Mouse (Mus musculus) embryonic facial prominence, embryonic 14.5 days (tissue): Measurements from ENCODE around the gene Dctn2. TPM values are rescaled to one million over a fixed set of nuclear protein-coding genes. Genes with fewer than 3 reads are reported as not detected.

Experiments
- ATAC-seq: fragments of 200-750 bp; cut with Nextera tagmentation; 2 replicates; pipeline ENCODE4 v1.8.0; 2017; ENCODE audit warnings: low read depth, moderate number of reproducible peaks, moderate TSS enrichment
- DNase-seq: peaks from one replicate; pipeline ENCODE4 v3.0.0-alpha.2; 2015; ENCODE audit warnings: low spot score
- H3K27ac ChIP-seq: fragments of 300-500 bp; sonication (generic); replicated peaks from 2 replicates; pipeline ENCODE4 v1.5.1; 2014; ENCODE audit warnings: low read depth, mild to moderate bottlenecking, low read length, moderate library complexity
- H3K27me3 ChIP-seq: fragments of 300-500 bp; sonication (generic); replicated peaks from 2 replicates; pipeline ENCODE4 v1.6.1; 2014; ENCODE audit warnings: low read length; ENCODE audit not compliant: control insufficient read depth, insufficient read depth
- H3K36me3 ChIP-seq: fragments of 300-500 bp; sonication (generic); 2 replicates; pipeline ENCODE4 v1.6.1; 2014; ENCODE audit warnings: low read length, mixed read lengths; ENCODE audit not compliant: control insufficient read depth, insufficient read depth
- H3K4me1 ChIP-seq: fragments of 300-500 bp; sonication (generic); 2 replicates; pipeline ENCODE4 v1.6.1; 2014; ENCODE audit warnings: antibody characterized with exemption, low read length; ENCODE audit not compliant: control insufficient read depth, insufficient read depth
- H3K4me2 ChIP-seq: fragments of 300-500 bp; sonication (generic); 2 replicates; pipeline ENCODE4 v1.6.1; 2014; ENCODE audit warnings: low read depth, mild to moderate bottlenecking, low read length, moderate library complexity, mixed read lengths
- H3K4me3 ChIP-seq: fragments of 300-500 bp; sonication (generic); 2 replicates; pipeline ENCODE4 v1.5.1; 2014; ENCODE audit warnings: low read depth, mild to moderate bottlenecking, low read length
- H3K9ac ChIP-seq: fragments of 300-500 bp; sonication (generic); 2 replicates; pipeline ENCODE4 v1.6.1; 2014; ENCODE audit warnings: low read depth, mild to moderate bottlenecking, low read length, moderate library complexity, mixed read lengths
- H3K9me3 ChIP-seq: fragments of 300-500 bp; sonication (generic); 2 replicates; pipeline ENCODE4 v1.6.1; 2016; ENCODE audit warnings: low read length; ENCODE audit not compliant: control insufficient read depth
- WGBS: fragments of 180-500 bp; shearing (Covaris S2); extraction: QIAGEN DNeasy Blood & Tissue Kit; methylation state at CpG from one replicate; pipeline ENCODE4 v1.1.7; 2014; 5-methylcytosine and 5-hydroxymethylcytosine counted together
- polyA plus RNA-seq: library from polyadenylated mRNA; unstranded; fragments of >200 nt; fragmentation: Nextera tagmentation; extraction: Ambion mirVana; gene quantifications from 2 replicates; pipeline ENCODE4 v1.2.1, GENCODE M21; 2014

The Dctn2 gene
- polyA plus RNA-seq, 1 experiment from 2014 or later: 166 TPM

- Histone ChIP-seq H3K4me3 (no peak overlapping the region), H3K36me3 (peaks cover 82% of the 10 kb centered on the region), H3K4me2 (no peak overlapping the region), H3K9ac (no peak overlapping the region), H3K27ac (no peak overlapping the region), H3K9me3 (no peaks in the 10 kb centered on the region), H3K27me3 (no peaks in the 10 kb centered on the region), H3K4me1 (peaks cover 16% of the 10 kb centered on the region)
- no peak for ATAC-seq
- WGBS: 91% methylated on average over 7 of the region's 7 CpGs
- no peak for DNase-seq
These were observed 18.0 kb downstream of the Dctn2 start for GRCm38 (mm10) chr10:127284105-127284622.

GRCm38 (mm10) chr10:127284724-127285500 is 18.7 kb downstream of the Dctn2 start:
- WGBS: 68% methylated on average over 10 of the region's 11 CpGs
- Histone ChIP-seq H3K27me3 (no peaks in the 10 kb centered on the region), H3K4me3 (no peak overlapping the region), H3K27ac (no peak overlapping the region; the same call in 1 of the 2 replicates), H3K36me3 (peaks cover 74% of the 10 kb centered on the region), H3K9ac (0 out of 2 replicates have a peak overlapping the region, but pooled peaks have one; percentile 32), H3K4me2 (no peak overlapping the region; the same call in 1 of the 2 replicates), H3K4me1 (peaks cover 16% of the 10 kb centered on the region), H3K9me3 (no peaks in the 10 kb centered on the region)
- ATAC-seq (no peak), DNase-seq (no peak)

GRCm38 (mm10) chr10:127285644-127286043 is 19.5 kb downstream of the Dctn2 start:
- Histone ChIP-seq H3K9ac (0 out of 2 replicates have a peak overlapping the region, but pooled peaks have one; percentile 32), H3K4me3 (no peak overlapping the region), H3K27me3 (no peaks in the 10 kb centered on the region), H3K27ac (no peak overlapping the region; the same call in 1 of the 2 replicates), H3K4me1 (peaks cover 16% of the 10 kb centered on the region), H3K9me3 (no peaks in the 10 kb centered on the region), H3K4me2 (no peak overlapping the region), H3K36me3 (peaks cover 67% of the 10 kb centered on the region)
- no peak for ATAC-seq
- 76% methylated on average over 4 of the region's 13 CpGs for WGBS
- no peak for DNase-seq

- Histone ChIP-seq H3K4me2 (0 out of 2 replicates have a peak overlapping the region, but pooled peaks have one; percentile 95), H3K27ac (no peak overlapping the region), H3K4me3 (no peak overlapping the region), H3K9ac (peak overlapping the region; percentile 41; the same call in 1 of the 2 replicates), H3K9me3 (no peaks in the 10 kb centered on the region), H3K4me1 (peaks cover 16% of the 10 kb centered on the region), H3K36me3 (peaks cover 62% of the 10 kb centered on the region), H3K27me3 (no peaks in the 10 kb centered on the region)
- DNase-seq: no peak
- ATAC-seq: no peak
- 60% methylated on average over 5 of the region's 7 CpGs for WGBS
These were observed 20.0 kb downstream of the Dctn2 start for GRCm38 (mm10) chr10:127286194-127286593.

GRCm38 (mm10) chr10:127286730-127287129 is 20.6 kb downstream of the Dctn2 start:
- Histone ChIP-seq H3K4me2 (peak overlapping the region; percentile 95), H3K27me3 (no peaks in the 10 kb centered on the region), H3K9ac (peak overlapping the region; percentile 41; the same call in 1 of the 2 replicates), H3K4me3 (0 out of 2 replicates have a peak overlapping the region, but pooled peaks have one; percentile 59), H3K36me3 (peaks cover 56% of the 10 kb centered on the region), H3K9me3 (no peaks in the 10 kb centered on the region), H3K4me1 (peaks cover 20% of the 10 kb centered on the region), H3K27ac (no peak overlapping the region)
- 57% methylated on average over 7 of the region's 7 CpGs for WGBS
- DNase-seq (no peak), ATAC-seq (no peak)

- H3K4me1 ChIP-seq: peaks cover 27% of the 10 kb centered on the region
- no peak for DNase-seq
- H3K36me3 ChIP-seq: peaks cover 49% of the 10 kb centered on the region
- H3K27me3 ChIP-seq: no peaks in the 10 kb centered on the region
- 79% methylated on average over 15 of the region's 15 CpGs for WGBS
- H3K4me3 ChIP-seq: peak overlapping the region; percentile 59
- peak overlapping the region; percentile 84 for H3K9ac ChIP-seq
- H3K9me3 ChIP-seq: no peaks in the 10 kb centered on the region
- H3K27ac ChIP-seq: peak overlapping the region; percentile 98
- ATAC-seq: no peak
- peak overlapping the region; percentile 95 for H3K4me2 ChIP-seq
These were observed 21.2 kb downstream of the Dctn2 start for GRCm38 (mm10) chr10:127287271-127287935.

GRCm38 (mm10) chr10:127287936-127288293 is 21.7 kb downstream of the Dctn2 start:
- DNase-seq (no peak), ATAC-seq (no peak)
- peaks cover 30% of the 10 kb centered on the region for H3K4me1 ChIP-seq
- 0% methylated on average over 3 of the region's 3 CpGs for WGBS
- H3K4me3 ChIP-seq: peak overlapping the region; percentile 59
- H3K4me2 ChIP-seq: peak overlapping the region; percentile 95
- peak overlapping the region; percentile 84 for H3K9ac ChIP-seq
- no peaks in the 10 kb centered on the region for H3K27me3 ChIP-seq
- H3K27ac ChIP-seq: peak overlapping the region; percentile 98
- no peaks in the 10 kb centered on the region for H3K9me3 ChIP-seq
- peaks cover 44% of the 10 kb centered on the region for H3K36me3 ChIP-seq

- Histone ChIP-seq H3K27ac (peak overlapping the region; percentile 98), H3K9me3 (no peaks in the 10 kb centered on the region), H3K4me3 (peak overlapping the region; percentile 59), H3K27me3 (no peaks in the 10 kb centered on the region), H3K4me1 (peaks cover 30% of the 10 kb centered on the region), H3K4me2 (peak overlapping the region; percentile 95), H3K9ac (peak overlapping the region; percentile 84), H3K36me3 (peaks cover 42% of the 10 kb centered on the region)
- ATAC-seq (peak; percentile 16), DNase-seq (peak; percentile 82)
- WGBS: 0% methylated on average over 16 of the region's 28 CpGs
These were observed 22.2 kb downstream of the Dctn2 start for GRCm38 (mm10) chr10:127288328-127288799.
